Mouse (Mus musculus): Measurements from ENCODE around the gene Ifit2. TPM values are rescaled to one million over a fixed set of nuclear protein-coding genes. Genes with fewer than 3 reads are reported as not detected.
"Not testable (repeated sequence)": the region's sequence is repeated elsewhere in the genome, so short reads cannot be mapped to it uniquely, and the experiment has no call there.

The Ifit2 gene
- total RNA-seq, 2 experiments from 2014 or later = 3.8 to 6.3 TPM

DNA sequence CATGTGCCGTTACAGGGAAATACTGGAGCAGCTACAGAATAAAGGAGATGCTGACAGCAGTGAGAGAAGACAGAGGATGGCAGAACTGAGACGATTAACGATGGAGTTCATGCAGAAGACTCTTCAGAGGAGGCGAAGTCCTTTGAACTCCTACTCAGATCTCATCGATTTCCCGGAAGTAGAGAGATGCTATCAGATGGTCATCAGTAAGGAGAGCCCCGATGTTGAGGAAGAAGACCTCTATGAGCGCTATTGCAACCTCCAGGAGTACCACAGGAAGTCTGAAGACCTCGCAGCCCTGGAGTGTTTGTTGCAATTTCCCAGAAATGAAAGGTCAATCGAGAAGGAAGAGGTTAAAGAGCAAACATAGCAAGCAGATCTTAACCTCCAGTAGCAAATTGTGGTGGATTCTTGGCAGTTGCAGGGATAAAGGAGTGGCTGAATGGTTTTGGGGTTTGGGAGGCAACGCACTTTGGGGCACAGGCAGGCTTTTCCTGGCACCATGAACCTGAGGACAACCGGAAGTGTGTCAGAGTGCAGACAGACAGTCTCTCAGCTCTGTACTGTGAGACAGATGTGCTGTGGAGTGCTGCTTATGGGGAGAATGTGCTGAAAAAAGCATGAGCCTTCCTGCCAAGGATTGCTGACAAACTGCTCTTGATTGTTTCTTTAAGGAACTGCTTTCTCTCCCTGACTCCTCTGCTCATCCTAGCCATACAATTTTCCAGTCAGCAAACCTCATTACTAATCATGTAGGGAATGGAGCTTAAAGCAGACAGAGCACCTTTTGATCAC, 37.6 kb downstream of the Ifit2 start:
- ATAC-seq (replicated peaks; ENCODE audit: low FRiP score, poor library complexity, severe bottlenecking) = not testable (repeated sequence)

DNA sequence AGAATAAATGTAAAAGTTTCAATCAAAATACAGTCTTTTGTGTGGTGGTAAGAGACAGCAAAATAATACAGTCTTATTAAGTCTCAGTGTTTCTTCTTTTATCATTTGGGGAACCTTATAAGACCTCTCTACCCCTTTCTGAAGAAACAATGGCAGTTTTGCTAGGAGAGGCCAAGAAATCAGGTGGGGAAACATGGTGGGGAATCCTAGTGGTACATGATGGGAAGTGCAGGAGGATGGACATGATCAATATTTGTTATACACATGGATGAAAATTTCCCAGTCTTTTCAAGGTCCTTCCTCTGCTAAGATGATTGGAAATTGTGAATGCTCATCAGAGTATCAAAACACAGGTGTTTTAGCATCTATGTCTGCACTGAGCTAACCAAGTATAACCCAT, 38.5 kb downstream of the Ifit2 start:
- ATAC-seq (replicated peaks; ENCODE audit: low FRiP score, poor library complexity, severe bottlenecking) = peak; percentile 14; the same call in 1 of the 2 replicates

DNA sequence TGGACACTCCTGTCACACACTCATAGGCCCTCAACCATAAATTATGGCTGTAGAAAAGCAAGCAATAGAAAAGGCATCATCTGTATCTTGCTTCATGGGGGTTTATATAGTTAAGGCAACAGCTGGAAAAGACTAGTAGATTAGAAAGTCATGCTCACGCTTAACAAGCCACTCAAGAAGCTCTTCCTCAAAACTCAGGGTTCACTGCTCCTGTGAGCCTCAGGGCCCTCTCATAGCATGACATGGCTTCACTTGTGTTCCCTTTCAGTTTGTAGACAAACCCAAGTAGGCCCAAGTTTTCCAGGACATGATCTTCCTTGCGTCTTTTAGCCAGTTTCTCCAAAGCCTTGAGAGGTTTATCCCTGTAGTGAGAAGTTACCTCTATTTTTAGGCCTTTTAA, 43.0 kb downstream of the Ifit2 start:
- no peak for ATAC-seq (replicated peaks; ENCODE audit: low FRiP score, poor library complexity, severe bottlenecking)

DNA sequence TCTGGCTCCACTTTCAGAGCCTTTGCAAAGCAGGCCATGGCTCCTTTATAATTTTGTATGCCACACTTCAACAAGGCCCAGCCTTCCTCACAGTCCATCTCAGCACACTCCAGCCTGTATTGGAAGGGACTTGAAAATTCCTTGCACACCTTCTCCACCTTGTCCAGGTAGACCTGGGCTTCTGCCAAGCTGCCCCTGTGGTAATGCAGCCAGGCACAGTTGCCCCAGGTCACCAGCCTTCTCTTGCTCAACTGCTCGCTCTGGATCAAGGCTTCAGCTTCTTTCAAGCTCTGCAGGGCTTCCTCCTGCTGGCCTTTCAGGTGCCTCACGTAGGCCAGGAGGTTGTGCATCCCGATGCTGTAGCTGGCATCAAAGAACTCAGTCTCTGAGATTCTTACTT, 44.0 kb downstream of the Ifit2 start:
- not testable (repeated sequence) for ATAC-seq (replicated peaks; ENCODE audit: low FRiP score, poor library complexity, severe bottlenecking)

DNA sequence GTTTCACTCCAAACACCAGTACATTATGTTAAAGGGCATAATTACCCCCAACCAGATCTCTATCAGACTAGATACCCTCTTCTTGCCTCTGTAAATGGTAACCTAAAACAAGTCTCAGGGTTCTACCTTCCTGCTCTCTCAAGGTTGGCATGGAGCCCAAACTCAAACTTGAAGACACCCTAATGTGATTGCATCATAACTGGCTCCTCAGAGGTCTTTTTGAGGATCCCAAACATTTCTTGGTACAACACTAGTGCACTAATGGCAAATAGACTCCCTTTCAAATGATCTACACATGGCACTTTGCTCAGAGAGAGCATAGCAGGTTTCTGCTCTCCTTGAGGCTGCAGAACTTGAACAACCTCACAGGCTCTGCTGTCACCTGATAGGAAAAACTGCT, 46.3 kb downstream of the Ifit2 start:
- no peak for ATAC-seq (replicated peaks; ENCODE audit: low FRiP score, poor library complexity, severe bottlenecking)

DNA sequence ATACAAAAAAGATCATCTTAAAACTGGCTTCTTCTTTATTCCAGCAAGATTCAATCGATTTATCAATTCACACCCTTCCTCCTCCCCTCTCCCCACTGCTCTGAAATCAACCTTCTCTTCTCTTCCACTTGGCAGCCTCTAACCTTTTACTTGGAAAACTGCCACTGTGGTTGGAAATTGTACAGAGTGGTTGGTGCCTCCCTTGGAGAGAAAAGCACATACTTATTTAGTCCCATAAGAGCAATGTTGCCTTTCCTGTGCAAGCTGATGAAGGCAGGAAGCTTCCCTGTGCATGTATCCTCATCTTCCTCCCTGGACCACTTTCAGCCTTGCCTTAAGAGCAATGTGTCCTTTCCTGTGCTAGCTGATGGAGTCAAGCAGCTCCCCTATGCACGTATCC, 47.8 kb downstream of the Ifit2 start:
- ATAC-seq (replicated peaks; ENCODE audit: low FRiP score, poor library complexity, severe bottlenecking) = no peak

DNA sequence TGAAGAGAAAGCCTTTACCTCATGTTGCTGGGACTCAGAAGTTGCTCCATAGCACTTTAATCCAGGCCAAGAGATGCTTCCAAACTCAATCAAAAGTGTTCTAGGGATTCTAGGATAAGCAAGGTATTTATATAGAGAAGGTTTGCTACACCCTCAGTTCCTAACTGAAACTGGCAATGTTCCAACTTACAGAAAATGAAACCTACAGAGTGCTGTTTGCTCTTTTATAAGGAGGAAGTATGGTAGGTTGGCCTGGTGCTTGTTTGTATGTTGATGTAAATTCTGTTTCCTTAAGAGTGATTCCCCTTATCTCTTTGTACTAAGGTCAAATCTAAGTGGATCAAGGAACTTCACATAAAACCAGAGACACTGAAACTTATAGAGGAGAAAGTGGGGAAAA, 48.8 kb downstream of the Ifit2 start:
- not testable (repeated sequence) for ATAC-seq (replicated peaks; ENCODE audit: low FRiP score, poor library complexity, severe bottlenecking)

DNA sequence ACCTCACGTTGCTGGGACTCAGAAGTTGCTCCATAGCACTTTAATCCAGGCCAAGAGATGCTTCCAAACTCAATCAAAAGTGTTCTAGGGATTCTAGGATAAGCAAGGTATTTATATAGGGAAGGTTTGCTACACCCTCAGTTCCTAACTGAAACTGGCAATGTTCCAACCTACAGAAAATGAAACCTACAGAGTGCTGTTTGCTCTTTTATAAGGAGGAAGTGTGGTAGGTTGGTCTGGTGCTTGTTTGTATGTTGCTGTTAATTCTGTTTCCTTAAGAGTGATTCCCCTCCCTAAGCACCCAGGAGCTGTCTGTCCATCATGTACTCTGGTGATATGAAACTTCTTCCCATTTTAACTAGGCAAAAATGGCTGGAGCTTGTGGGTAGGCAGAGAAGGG, 51.4 kb downstream of the Ifit2 start, which contains the start of gene Ifit1bl1:
TSS of gene Ifit1bl1 (minus strand) at position 69 of the 400 bp plus-strand sequence.
- ATAC-seq (replicated peaks; ENCODE audit: low FRiP score, poor library complexity, severe bottlenecking) = 0 out of 2 replicates have a peak, but pooled peaks have one; percentile 40

DNA sequence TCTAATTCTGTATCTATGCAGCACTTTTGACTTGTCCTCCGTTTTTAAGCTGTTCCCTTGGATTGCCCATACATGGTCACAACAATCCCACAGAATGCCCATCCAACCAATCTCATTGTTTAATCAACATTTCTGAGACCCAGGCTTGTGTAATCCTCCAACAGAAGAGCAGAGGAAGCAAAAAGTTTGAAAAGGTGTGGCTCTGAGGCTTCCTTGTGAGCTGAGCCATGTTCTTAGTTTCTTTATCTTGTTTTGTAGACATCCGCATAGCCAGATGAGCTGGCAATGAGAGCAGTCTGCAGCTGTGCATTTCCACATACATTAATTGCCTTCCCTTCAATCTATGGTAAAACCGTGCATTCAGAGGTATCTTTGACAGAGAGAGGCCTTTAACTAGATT, 55.0 kb downstream of the Ifit2 start:
- no peak for ATAC-seq (replicated peaks; ENCODE audit: low FRiP score, poor library complexity, severe bottlenecking)

DNA sequence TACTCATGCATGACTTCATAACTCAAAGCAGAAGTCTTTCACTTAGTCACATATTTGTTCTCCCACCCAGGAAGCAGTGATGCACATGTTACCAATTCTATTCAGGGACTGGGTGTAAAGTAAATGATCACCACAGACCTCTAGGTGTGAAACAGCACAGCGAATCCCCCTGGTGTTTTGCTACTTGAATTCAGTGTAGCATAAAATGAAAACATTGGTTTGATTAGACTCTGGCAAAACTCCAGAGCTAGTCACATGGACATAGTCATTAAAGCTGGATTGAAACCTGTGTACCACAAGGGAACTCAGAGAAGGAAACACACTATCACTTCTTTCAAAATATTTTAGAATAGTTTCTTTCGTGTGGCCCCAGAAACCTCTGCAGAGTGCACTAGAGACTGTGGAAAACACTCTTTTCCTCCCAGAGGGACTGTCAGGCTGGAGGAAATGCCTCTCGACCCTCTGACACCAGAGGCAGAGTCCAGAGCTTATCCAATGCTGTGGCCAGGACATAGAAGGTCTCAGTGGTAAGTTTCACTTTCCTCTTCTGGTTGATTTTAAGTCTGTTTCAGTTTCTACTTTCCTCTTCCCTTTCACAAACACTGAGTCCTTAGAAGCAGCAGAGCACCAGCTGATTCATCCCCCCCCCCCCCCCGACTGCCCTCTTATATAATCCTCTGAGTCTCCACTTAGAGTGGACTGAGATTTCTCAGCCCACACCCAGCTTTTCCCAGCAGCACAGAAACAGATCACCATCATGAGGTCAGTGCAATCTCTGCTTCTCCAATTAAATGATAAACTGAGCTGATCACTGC, 57.0 kb downstream of the Ifit2 start, which contains the start of gene Ifit3b:
TSS of gene Ifit3b (plus strand) at position 734 of the 815 bp plus-strand sequence.
- ATAC-seq (replicated peaks; ENCODE audit: low FRiP score, poor library complexity, severe bottlenecking) = not testable (repeated sequence)

DNA sequence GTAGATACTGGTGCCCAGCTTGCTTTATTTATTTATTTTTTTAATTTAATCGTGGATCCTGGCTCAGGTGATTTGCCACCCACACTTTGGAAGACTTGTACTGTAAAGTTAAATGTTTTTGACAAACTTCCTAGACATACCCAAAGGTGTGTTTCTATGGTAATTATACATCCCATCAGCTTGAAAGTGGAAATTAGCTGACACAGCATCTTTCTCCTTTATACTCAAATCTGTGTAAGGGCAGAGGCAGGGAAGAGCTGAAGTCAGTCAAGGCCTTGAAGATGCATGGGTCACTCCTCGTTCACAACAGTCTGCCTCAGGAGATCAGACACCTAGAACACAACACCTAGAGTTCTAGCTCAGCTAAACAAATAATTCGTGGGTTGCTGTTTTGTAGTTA, 59.6 kb downstream of the Ifit2 start:
- ATAC-seq (replicated peaks; ENCODE audit: low FRiP score, poor library complexity, severe bottlenecking) = not testable (repeated sequence)

DNA sequence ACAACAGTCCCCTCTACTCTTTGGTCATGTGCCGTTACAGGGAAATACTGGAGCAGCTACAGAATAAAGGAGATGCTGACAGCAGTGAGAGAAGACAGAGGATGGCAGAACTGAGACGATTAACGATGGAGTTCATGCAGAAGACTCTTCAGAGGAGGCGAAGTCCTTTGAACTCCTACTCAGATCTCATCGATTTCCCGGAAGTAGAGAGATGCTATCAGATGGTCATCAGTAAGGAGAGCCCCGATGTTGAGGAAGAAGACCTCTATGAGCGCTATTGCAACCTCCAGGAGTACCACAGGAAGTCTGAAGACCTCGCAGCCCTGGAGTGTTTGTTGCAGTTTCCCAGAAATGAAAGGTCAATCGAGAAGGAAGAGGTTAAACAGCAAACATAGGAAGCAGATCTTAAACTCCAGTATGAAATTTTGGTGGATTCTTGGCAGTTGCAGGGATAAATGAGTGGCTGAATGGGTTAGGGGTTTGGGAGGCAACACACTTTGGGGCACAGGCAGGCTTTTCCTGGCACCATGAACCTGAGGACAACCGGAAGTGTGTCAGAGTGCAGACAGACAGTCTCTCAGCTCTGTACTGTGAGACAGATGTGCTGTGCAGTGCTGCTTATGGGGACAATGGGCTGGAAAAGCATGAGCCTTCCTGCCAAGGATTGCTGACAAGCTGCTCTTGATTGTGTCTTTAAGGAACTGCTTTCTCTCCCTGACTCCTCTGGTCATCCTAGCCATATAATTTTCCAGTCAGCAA, 61.9 kb downstream of the Ifit2 start:
- ATAC-seq (replicated peaks; ENCODE audit: low FRiP score, poor library complexity, severe bottlenecking) = not testable (repeated sequence)

DNA sequence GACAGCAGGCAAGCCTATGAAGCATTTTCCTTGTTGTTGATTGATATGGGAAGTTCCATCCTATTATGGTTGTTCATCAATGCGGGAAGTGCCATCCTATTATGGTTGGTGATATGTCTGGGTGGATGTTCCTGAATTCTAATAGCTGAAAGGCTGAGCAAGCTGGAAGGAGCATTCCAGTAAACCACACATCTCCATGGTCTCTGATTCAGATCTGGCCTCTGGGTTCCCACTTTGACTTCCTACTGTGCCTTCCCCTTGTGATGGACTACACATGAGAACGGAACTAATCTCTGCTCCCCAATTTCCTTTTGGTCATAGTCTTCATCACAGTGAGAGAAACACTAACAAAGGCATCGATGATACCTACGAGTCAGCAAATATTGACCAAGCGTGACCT, 70.4 kb downstream of the Ifit2 start:
- no peak for ATAC-seq (replicated peaks; ENCODE audit: low FRiP score, poor library complexity, severe bottlenecking)

DNA sequence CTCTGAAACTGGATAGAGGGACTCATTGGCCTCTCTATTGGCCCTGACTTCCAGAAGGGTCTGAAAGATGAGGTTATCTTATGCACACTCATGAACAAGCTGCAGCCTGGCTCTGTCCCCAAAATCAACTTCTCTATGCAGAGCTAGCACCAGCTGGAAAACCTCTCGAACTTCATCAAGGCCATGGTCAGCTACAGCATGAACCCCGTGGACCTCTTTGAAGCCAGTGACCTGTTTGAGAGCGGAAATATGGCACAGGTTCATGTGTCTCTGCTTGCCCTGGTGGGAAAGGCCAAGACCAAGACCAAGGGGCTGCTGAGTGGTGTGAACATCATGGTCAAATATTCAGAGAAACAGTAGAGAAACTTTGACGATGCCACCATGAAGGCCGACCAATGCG, 73.3 kb downstream of the Ifit2 start:
- no peak for ATAC-seq (replicated peaks; ENCODE audit: low FRiP score, poor library complexity, severe bottlenecking)

DNA sequence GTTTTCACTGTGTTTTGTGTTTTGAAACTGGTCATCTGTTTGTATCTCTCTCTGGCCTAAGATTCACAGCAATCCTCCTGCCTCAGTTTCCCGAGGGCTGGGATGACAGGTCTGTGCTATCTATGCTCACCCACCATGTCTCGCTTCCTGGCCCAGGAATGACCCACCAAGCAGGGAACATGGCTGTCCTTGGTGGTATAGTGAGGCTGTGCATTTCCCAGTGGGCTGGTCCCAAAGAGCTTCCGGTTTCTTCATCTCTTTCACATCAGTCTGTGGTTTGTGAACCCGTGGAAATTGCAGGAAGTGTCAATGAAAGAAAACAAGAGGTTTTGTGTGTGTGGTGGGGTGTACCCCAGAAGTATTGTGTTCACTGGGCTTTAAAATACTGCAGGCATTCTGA, 74.2 kb downstream of the Ifit2 start:
- no peak for ATAC-seq (replicated peaks; ENCODE audit: low FRiP score, poor library complexity, severe bottlenecking)

Other genes starting within 250 kb of the Ifit2 start
- not detected in 2 replicates for gene Ch25h, start 75.5 kb upstream of the Ifit2 start, total RNA-seq (2015; ENCODE audit: low replicate concordance)
- gene Ch25h, start 75.5 kb upstream of the Ifit2 start, total RNA-seq (2017; ENCODE audit: low replicate concordance) = not detected in 2 replicates
- 50.1 and 57.7 TPM in 2 replicates for gene Lipa, start 23.2 kb upstream of the Ifit2 start, total RNA-seq (2015; ENCODE audit: low replicate concordance)
- 25.0 and 29.7 TPM in 2 replicates for gene Lipa, start 23.2 kb upstream of the Ifit2 start, total RNA-seq (2017; ENCODE audit: low replicate concordance)
- gene Ifit3, start 32.8 kb downstream of the Ifit2 start, total RNA-seq (2015; ENCODE audit: low replicate concordance) = 1.5 and 5.6 TPM in 2 replicates
- gene Ifit3, start 32.8 kb downstream of the Ifit2 start, total RNA-seq (2017; ENCODE audit: low replicate concordance) = 2.6 and 5.9 TPM in 2 replicates
- gene Ifit1bl1, start 51.3 kb downstream of the Ifit2 start, total RNA-seq (2015; ENCODE audit: low replicate concordance) = 0.58 TPM in 1 of 2 replicates, not detected in the other
- 1.3 and 1.8 TPM in 2 replicates for gene Ifit1bl1, start 51.3 kb downstream of the Ifit2 start, total RNA-seq (2017; ENCODE audit: low replicate concordance)
- gene Ifit3b, start 57.3 kb downstream of the Ifit2 start, total RNA-seq (2015; ENCODE audit: low replicate concordance) = not detected in 2 replicates
- 0.56 and 0.77 TPM in 2 replicates for gene Ifit3b, start 57.3 kb downstream of the Ifit2 start, total RNA-seq (2017; ENCODE audit: low replicate concordance)
- gene Ifit1bl2, start 90.0 kb downstream of the Ifit2 start, total RNA-seq (2015; ENCODE audit: low replicate concordance) = 0.84 TPM in 1 of 2 replicates, not detected in the other
- gene Ifit1bl2, start 90.0 kb downstream of the Ifit2 start, total RNA-seq (2017; ENCODE audit: low replicate concordance) = 1.5 and 1.7 TPM in 2 replicates
- 45.0 and 53.1 TPM in 2 replicates for gene Ifit1, start 90.2 kb downstream of the Ifit2 start, total RNA-seq (2015; ENCODE audit: low replicate concordance)
- gene Ifit1, start 90.2 kb downstream of the Ifit2 start, total RNA-seq (2017; ENCODE audit: low replicate concordance) = 46.1 TPM in 2 replicates
- not detected in 2 replicates for gene Slc16a12, start 196.6 kb downstream of the Ifit2 start, total RNA-seq (2015; ENCODE audit: low replicate concordance)
- not detected in 2 replicates for gene Slc16a12, start 196.6 kb downstream of the Ifit2 start, total RNA-seq (2017; ENCODE audit: low replicate concordance)

Measured in erythroblast, adult 5-6 weeks (primary cell).